Mouse (Mus musculus) erythroblast, embryonic 14.5 days (primary cell): ENCODE measurements around the gene Selenom.

Experiments used
- GATA1 ChIP-seq: IDR thresholded peaks from 2 replicates; pipeline ENCODE4 v1.6.1; 2012; ENCODE audit warnings: low read length, inconsistent platforms, mixed read lengths
- TAL1 ChIP-seq: IDR thresholded peaks from 3 replicates; pipeline ENCODE4 v1.6.1; 2012; ENCODE audit warnings: low read length, inconsistent platforms, mixed read lengths

- no peak for TF ChIP-seq GATA1
- TF ChIP-seq TAL1: no peak
Observed at GRCm38 (mm10) chr11:3502459-3503072, 11.9 kb upstream of the Selenom start.
